Mouse (Mus musculus): ENCODE data around the gene Lefty2.

Gene Lefty2

GRCm38 (mm10) chr1:180892808-180893207 lies at the start of gene Lefty2:
Gene Lefty2 (plus strand): TSS chr1:180893108.
- DNase-seq (ENCODE audit: low read depth) = no peak

GRCm38 (mm10) chr1:180848114-180848510 lies 44.8 kb upstream of the Lefty2 start:
- peak; percentile 90 for DNase-seq (ENCODE audit: low read depth)

GRCm38 (mm10) chr1:180848511-180849241 lies 44.2 kb upstream of the Lefty2 start:
- peak; percentile 64 for DNase-seq (ENCODE audit: low read depth)

- peak; percentile 64 for DNase-seq (ENCODE audit: low read depth)
Observed at GRCm38 (mm10) chr1:180849701-180850301, 43.1 kb upstream of the Lefty2 start.

- peak; percentile 100 for DNase-seq (ENCODE audit: low read depth)
Observed at GRCm38 (mm10) chr1:180850316-180851270, 42.3 kb upstream of the Lefty2 start, which contains the start of gene Sde2. Gene Sde2 (plus strand): TSS chr1:180851127.

- DNase-seq (ENCODE audit: low read depth) = peak; percentile 14
Observed at GRCm38 (mm10) chr1:180858763-180859162, 34.1 kb upstream of the Lefty2 start.

GRCm38 (mm10) chr1:180860030-180860429 lies 32.9 kb upstream of the Lefty2 start:
- DNase-seq (ENCODE audit: low read depth) = no peak

GRCm38 (mm10) chr1:180863606-180864005 lies 29.3 kb upstream of the Lefty2 start:
- peak; percentile 83 for DNase-seq (ENCODE audit: low read depth)

GRCm38 (mm10) chr1:180866001-180866400 lies 26.9 kb upstream of the Lefty2 start:
- DNase-seq (ENCODE audit: low read depth) = no peak

- no peak for DNase-seq (ENCODE audit: low read depth)
Observed at GRCm38 (mm10) chr1:180870122-180870650, 22.7 kb upstream of the Lefty2 start.

GRCm38 (mm10) chr1:180873861-180874484 lies 18.9 kb upstream of the Lefty2 start:
- peak; percentile 81 for DNase-seq (ENCODE audit: low read depth)

- no peak for DNase-seq (ENCODE audit: low read depth)
Observed at GRCm38 (mm10) chr1:180874615-180875014, 18.3 kb upstream of the Lefty2 start.

- DNase-seq (ENCODE audit: low read depth) = no peak
Observed at GRCm38 (mm10) chr1:180875126-180875525, 17.8 kb upstream of the Lefty2 start.

- DNase-seq (ENCODE audit: low read depth) = no peak
Observed at GRCm38 (mm10) chr1:180877466-180877865, 15.4 kb upstream of the Lefty2 start.

- no peak for DNase-seq (ENCODE audit: low read depth)
Observed at GRCm38 (mm10) chr1:180881768-180882167, 11.1 kb upstream of the Lefty2 start.

- DNase-seq (ENCODE audit: low read depth) = no peak
Observed at GRCm38 (mm10) chr1:180883731-180884130, 9.2 kb upstream of the Lefty2 start.

- DNase-seq (ENCODE audit: low read depth) = no peak
Observed at GRCm38 (mm10) chr1:180884484-180884883, 8.4 kb upstream of the Lefty2 start.

GRCm38 (mm10) chr1:180888556-180889042 lies 4.3 kb upstream of the Lefty2 start:
- DNase-seq (ENCODE audit: low read depth) = peak; percentile 99

GRCm38 (mm10) chr1:180889172-180889571 lies 3.7 kb upstream of the Lefty2 start:
- DNase-seq (ENCODE audit: low read depth) = no peak

GRCm38 (mm10) chr1:180889841-180890240 lies 3.1 kb upstream of the Lefty2 start:
- peak; percentile 45 for DNase-seq (ENCODE audit: low read depth)

Data from NIH3T3 (cell line).